Mouse (Mus musculus) adrenal gland, adult 2 months (tissue): ENCODE data around the gene Lsm4. TPM values are rescaled to one million over a fixed set of nuclear protein-coding genes. Genes with fewer than 3 reads are reported as not detected.

Source experiments
- DNase-seq: peaks from one replicate; pipeline ENCODE4 v3.0.0; 2021
- long read RNA-seq: library from polyadenylated mRNA; stranded (forward); transcript quantifications from one replicate; pipeline ENCODE4 v2.0.0, GENCODE M21; 2021
- polyA plus RNA-seq: library from polyadenylated mRNA; depleted of rRNA; stranded (reverse); fragments of >200 nt; gene quantifications from 2 replicates; pipeline ENCODE4 v1.2.3, GENCODE M21; 2012; rRNA removed
- total RNA-seq, 2 experiments: library from RNA; stranded (reverse); gene quantifications; 2 replicates each; pipeline ENCODE4 v1.2.3; 2021

The Lsm4 gene
- total RNA-seq (10 to 100 TPM; 65.2 to 88.5 TPM), polyA plus RNA-seq (81.3 and 112 TPM in 2 replicates)
- long read RNA-seq, transcript Lsm4-201 (5 exons, 925 nt) = major isoform, 103 of 112 reads
- long read RNA-seq, partial matches to known transcripts = 8 of 112 reads
- long read RNA-seq, other reads (novel, unspliced or antisense) = 1 of 112 reads

- DNase-seq = peak; percentile 98
These were observed at the start of gene Lsm4 for GRCm38 (mm10) chr8:70673079-70673856. Gene Lsm4 (plus strand): TSS chr8:70673248.

- no peak for DNase-seq
These were observed 47.9 kb upstream of the Lsm4 start for GRCm38 (mm10) chr8:70625104-70625503.

- no peak for DNase-seq
These were observed 46.0 kb upstream of the Lsm4 start for GRCm38 (mm10) chr8:70627041-70627440.

- no peak for DNase-seq
These were observed 44.0 kb upstream of the Lsm4 start for GRCm38 (mm10) chr8:70628986-70629490.

GRCm38 (mm10) chr8:70629574-70630531, 43.2 kb upstream of the Lsm4 start:
- DNase-seq = peak; percentile 92

- DNase-seq = peak; percentile 87
These were observed 42.3 kb upstream of the Lsm4 start for GRCm38 (mm10) chr8:70630532-70631381.

- peak; percentile 71 for DNase-seq
These were observed 41.6 kb upstream of the Lsm4 start for GRCm38 (mm10) chr8:70631436-70631835.

GRCm38 (mm10) chr8:70632346-70632892, 40.6 kb upstream of the Lsm4 start, which contains the start of gene Gdf15:
Gene Gdf15 (minus strand): TSS chr8:70632456.
- DNase-seq = no peak

- peak; percentile 83 for DNase-seq
These were observed 39.0 kb upstream of the Lsm4 start for GRCm38 (mm10) chr8:70634066-70634465.

GRCm38 (mm10) chr8:70635527-70635926, 37.5 kb upstream of the Lsm4 start:
- no peak for DNase-seq

GRCm38 (mm10) chr8:70636838-70637237, 36.2 kb upstream of the Lsm4 start:
- DNase-seq = no peak

GRCm38 (mm10) chr8:70638752-70639151, 34.3 kb upstream of the Lsm4 start:
- DNase-seq = no peak

GRCm38 (mm10) chr8:70643019-70643418, 30.0 kb upstream of the Lsm4 start:
- DNase-seq = no peak

GRCm38 (mm10) chr8:70644065-70644464, 29.0 kb upstream of the Lsm4 start:
- DNase-seq = no peak

- peak; percentile 83 for DNase-seq
These were observed 27.4 kb upstream of the Lsm4 start for GRCm38 (mm10) chr8:70645501-70646224.

GRCm38 (mm10) chr8:70646369-70646768, 26.7 kb upstream of the Lsm4 start:
- no peak for DNase-seq

- DNase-seq = peak; percentile 84
These were observed 26.3 kb upstream of the Lsm4 start for GRCm38 (mm10) chr8:70646775-70647174.

GRCm38 (mm10) chr8:70647343-70648163, 25.5 kb upstream of the Lsm4 start:
- peak; percentile 64 for DNase-seq

- DNase-seq = peak; percentile 48
These were observed 24.9 kb upstream of the Lsm4 start for GRCm38 (mm10) chr8:70648164-70648442.

GRCm38 (mm10) chr8:70648921-70649320, 24.1 kb upstream of the Lsm4 start:
- DNase-seq = no peak
